Mouse (Mus musculus) megakaryocyte, embryonic 14.5 days (primary cell): ENCODE measurements around the gene Tmem9. TPM values are rescaled to one million over a fixed set of nuclear protein-coding genes. Genes with fewer than 3 reads are reported as not detected.

Source experiments
- H3K27me3 ChIP-seq: replicated peaks from 2 replicates; pipeline ENCODE3; 2012; ENCODE audit warnings: inconsistent platforms
- H3K36me3 ChIP-seq: replicated peaks from 2 replicates; pipeline ENCODE3; 2012; ENCODE audit warnings: low read length, inconsistent platforms, mixed read lengths
- H3K4me1 ChIP-seq: 2 replicates; pipeline ENCODE4 v1.6.1; 2012; ENCODE audit warnings: inconsistent platforms
- H3K4me3 ChIP-seq: replicated peaks from 2 replicates; pipeline ENCODE3; 2012; ENCODE audit warnings: moderate library complexity, mild to moderate bottlenecking, inconsistent platforms
- H3K9me3 ChIP-seq: 2 replicates; pipeline ENCODE4 v1.6.1; 2012; ENCODE audit warnings: inconsistent platforms
- FLI1 ChIP-seq: IDR thresholded peaks from 2 replicates; pipeline ENCODE4 v1.6.1; 2012; ENCODE audit warnings: low read length, inconsistent platforms, mixed read lengths
- GATA1 ChIP-seq: IDR thresholded peaks from 3 replicates; pipeline ENCODE4 v1.6.1; 2012; ENCODE audit warnings: mixed read lengths, low read length, inconsistent platforms, borderline replicate concordance
- polyA plus RNA-seq: library from polyadenylated mRNA; stranded (reverse); fragments of >175 nt; gene quantifications from 2 replicates; pipeline ENCODE4 v1.2.3, GENCODE M21; 2012; ENCODE audit warnings: low replicate concordance; ENCODE audit not compliant: insufficient read depth

The Tmem9 gene
- polyA plus RNA-seq, 1 experiment: 24.1 TPM

DNA sequence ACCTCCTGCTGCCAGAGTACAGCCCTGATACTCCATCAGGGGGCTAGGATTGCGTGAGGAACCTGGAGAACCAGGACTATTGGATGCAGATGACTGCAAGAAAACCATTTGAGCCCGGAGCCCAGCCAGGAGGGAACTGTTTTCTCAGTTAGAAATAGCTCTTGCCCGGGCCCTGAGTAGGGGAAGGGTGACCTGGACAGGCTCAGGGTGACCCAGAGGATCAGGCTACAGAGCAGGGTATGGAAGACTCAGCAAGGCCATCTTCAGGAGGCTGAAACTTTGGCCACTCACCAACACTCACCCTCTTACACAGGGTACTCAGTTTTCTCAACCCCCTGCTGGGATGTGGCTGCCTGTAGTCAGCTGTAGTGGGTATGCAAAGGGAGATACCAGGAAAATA is 59.6 kb downstream of the Tmem9 start:
- peaks cover 92% of the 10 kb centered on the region for H3K27me3 ChIP-seq
- no peaks in the 10 kb centered on the region for H3K36me3 ChIP-seq
- no peak overlapping the region for H3K4me3 ChIP-seq
- H3K4me1 ChIP-seq: no peaks in the 10 kb centered on the region
- TF ChIP-seq GATA1 (no peak), FLI1 (no peak)
- H3K9me3 ChIP-seq: no peaks in the 10 kb centered on the region

- Histone ChIP-seq H3K9me3 (no peaks in the 10 kb centered on the region), H3K36me3 (no peaks in the 10 kb centered on the region), H3K27me3 (peaks cover 71% of the 10 kb centered on the region), H3K4me3 (no peak overlapping the region), H3K4me1 (peaks cover 13% of the 10 kb centered on the region)
- TF ChIP-seq GATA1 (no peak), FLI1 (no peak)
These were observed 68.1 kb downstream of the Tmem9 start for GRCm38 (mm10) chr1:136076086-136076485.

DNA sequence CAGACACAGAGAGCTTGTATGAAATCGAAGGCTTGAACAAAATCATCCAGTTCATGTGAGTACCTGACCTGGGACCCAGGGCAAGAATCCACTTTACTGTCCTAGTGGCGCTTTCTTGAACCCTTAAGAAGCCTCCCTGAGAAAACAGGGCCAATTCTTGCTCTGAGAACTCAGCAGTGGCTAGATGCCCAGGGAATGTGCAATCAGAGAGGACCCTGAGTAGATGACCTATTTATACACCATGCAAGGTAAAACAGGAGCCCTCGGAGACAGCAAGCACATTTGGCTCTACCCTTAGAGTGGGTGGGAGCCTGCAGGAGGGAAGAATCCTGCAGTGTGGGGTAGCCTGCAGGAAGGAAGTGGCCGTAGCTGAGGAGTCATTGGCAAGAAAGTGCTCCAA is 69.7 kb downstream of the Tmem9 start:
- peaks cover 9% of the 10 kb centered on the region for H3K9me3 ChIP-seq
- H3K4me1 ChIP-seq: peaks cover 13% of the 10 kb centered on the region
- no peaks in the 10 kb centered on the region for H3K36me3 ChIP-seq
- no peak overlapping the region for H3K4me3 ChIP-seq
- H3K27me3 ChIP-seq: peaks cover 59% of the 10 kb centered on the region
- TF ChIP-seq GATA1 (no peak), FLI1 (no peak)

DNA sequence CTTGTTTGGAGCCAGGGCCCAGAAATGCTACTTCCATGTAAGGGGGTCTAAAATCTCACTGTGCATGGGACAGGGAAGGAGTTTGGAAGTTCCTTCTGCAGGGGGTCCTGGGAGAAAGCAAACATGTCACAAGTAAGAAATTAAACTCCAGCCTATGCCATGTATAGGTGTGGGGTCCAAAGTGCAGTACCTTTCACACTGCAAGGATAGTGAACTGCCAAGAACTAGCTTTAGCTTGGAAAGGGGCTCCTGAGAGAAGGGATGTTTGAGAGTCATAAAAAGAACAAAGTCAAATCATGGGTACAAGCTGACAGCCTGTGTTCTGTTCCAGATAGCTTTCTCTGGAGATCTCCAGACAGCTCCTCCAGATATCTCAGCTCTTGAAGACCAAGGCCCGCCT is 73.2 kb downstream of the Tmem9 start:
- TF ChIP-seq FLI1: no peak
- no peak for TF ChIP-seq GATA1

More for the DNA sequence above, 73.2 kb downstream of the Tmem9 start:
- Histone ChIP-seq H3K36me3 (no peaks in the 10 kb centered on the region), H3K4me1 (peaks cover 7% of the 10 kb centered on the region), H3K9me3 (peaks cover 12% of the 10 kb centered on the region), H3K4me3 (no peak overlapping the region), H3K27me3 (peaks cover 68% of the 10 kb centered on the region)

Other genes starting within 250 kb of the Tmem9 start
- 104 and 232 TPM in 2 replicates for gene Phlda3, start 242.0 kb upstream of the Tmem9 start, polyA plus RNA-seq
- gene Tnni1, start 228.7 kb upstream of the Tmem9 start, polyA plus RNA-seq: 0.82 TPM in 1 of 2 replicates, not detected in the other
- 0.07 TPM in 1 of 2 replicates, not detected in the other for gene Lad1, start 189.6 kb upstream of the Tmem9 start, polyA plus RNA-seq
- gene Tnnt2, start 171.8 kb upstream of the Tmem9 start, polyA plus RNA-seq: 0.59 TPM in 1 of 2 replicates, not detected in the other
- gene Pkp1, start 88.9 kb upstream of the Tmem9 start, polyA plus RNA-seq: 0.04 TPM in 1 of 2 replicates, not detected in the other
- gene Igfn1, start 1.8 kb upstream of the Tmem9 start, polyA plus RNA-seq: 0.12 and 0.43 TPM in 2 replicates
- not detected in 2 replicates for gene Ascl5, start 42.7 kb downstream of the Tmem9 start, polyA plus RNA-seq
- not detected in 2 replicates for gene Cacna1s, start 44.6 kb downstream of the Tmem9 start, polyA plus RNA-seq
- gene Kif21b, start 123.2 kb downstream of the Tmem9 start, polyA plus RNA-seq: 8.3 and 9.3 TPM in 2 replicates
- not detected in 2 replicates for gene Mroh3, start 204.7 kb downstream of the Tmem9 start, polyA plus RNA-seq
- not detected in 2 replicates for gene Inava, start 226.1 kb downstream of the Tmem9 start, polyA plus RNA-seq